Mouse (Mus musculus): Measurements from ENCODE around the gene Prkar2a. TPM values are rescaled to one million over a fixed set of nuclear protein-coding genes. Genes with fewer than 3 reads are reported as not detected.

Prkar2a gene
- polyA plus RNA-seq, 1 experiment from 2014 or later = 41.8 TPM

DNA sequence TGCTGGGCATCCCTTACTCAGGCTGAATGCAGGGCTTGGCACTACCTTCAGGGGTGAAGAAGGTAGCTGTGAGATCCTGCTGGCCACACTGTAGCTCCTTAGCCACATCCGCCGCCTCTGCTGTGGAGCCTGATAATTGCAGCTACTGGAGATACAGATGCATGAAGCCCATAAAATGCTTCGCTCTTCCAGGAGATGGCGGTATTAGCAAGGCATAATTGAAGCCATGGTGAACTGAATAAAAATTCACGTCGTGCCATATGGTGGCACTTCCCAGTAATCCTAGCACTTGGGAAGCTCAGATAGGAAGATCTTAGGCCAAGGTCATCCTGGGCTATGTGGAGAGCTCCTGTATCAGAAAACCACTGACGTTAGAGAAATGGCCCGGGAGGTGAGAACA is 19.2 kb upstream of the Prkar2a start:
- Histone ChIP-seq H3K4me3 (no peak overlapping the region), H3K9ac (no peak overlapping the region), H3K4me1 (replicated peaks) (no peaks in the 10 kb centered on the region), H3K27ac (ENCODE audit: poor library complexity, severe bottlenecking) (no peak overlapping the region), H3K4me2 (no peak overlapping the region), H3K9me3 (replicated peaks) (0 out of 2 replicates have a peak, but pooled peaks cover 5% of the 10 kb centered on the region), H3K27me3 (replicated peaks) (no peaks in the 10 kb centered on the region), H3K36me3 (peaks cover 57% of the 10 kb centered on the region)
- WGBS = 59% methylated on average over 8 of the region's 8 CpGs
- ATAC-seq (ENCODE audit: insufficient number of reproducible peaks, low FRiP score) = no peak

DNA sequence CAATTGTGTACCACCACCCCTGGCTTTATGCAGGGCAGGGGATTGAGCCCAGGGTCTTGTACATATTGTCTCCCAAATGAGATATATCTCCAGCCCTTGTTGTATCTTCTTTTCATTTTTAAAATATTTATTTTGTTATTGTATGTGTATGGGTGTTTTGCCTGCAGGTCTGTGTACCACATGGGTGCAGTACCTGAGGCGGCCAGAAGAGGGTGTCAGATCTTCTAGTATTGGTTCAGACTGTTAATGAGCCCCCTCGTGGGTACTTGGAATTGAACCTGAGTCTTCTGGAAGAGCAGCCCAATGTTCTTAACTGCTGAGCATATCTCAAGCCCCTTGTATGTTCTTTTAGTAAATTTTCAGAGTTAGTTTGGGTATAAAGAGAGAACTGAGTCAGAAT is 16.0 kb upstream of the Prkar2a start:
- no peak overlapping the region for H3K4me3 ChIP-seq
- H3K4me2 ChIP-seq = no peak overlapping the region
- H3K4me1 ChIP-seq (replicated peaks) = peaks cover 10% of the 10 kb centered on the region; the same call in 1 of the 2 replicates
- H3K36me3 ChIP-seq = peaks cover 48% of the 10 kb centered on the region
- H3K27me3 ChIP-seq (replicated peaks) = no peaks in the 10 kb centered on the region
- H3K9me3 ChIP-seq (replicated peaks) = 0 out of 2 replicates have a peak, but pooled peaks cover 5% of the 10 kb centered on the region
- 54% methylated on average over 2 of the region's 2 CpGs for WGBS
- H3K9ac ChIP-seq = no peak overlapping the region
- no peak overlapping the region for H3K27ac ChIP-seq (ENCODE audit: poor library complexity, severe bottlenecking)
- ATAC-seq (ENCODE audit: insufficient number of reproducible peaks, low FRiP score) = no peak

- ATAC-seq (ENCODE audit: insufficient number of reproducible peaks, low FRiP score) = no peak
- WGBS = 91% methylated on average over 15 of the region's 15 CpGs
- no peak overlapping the region for H3K4me3 ChIP-seq
- no peak overlapping the region for H3K4me2 ChIP-seq
- peaks cover 10% of the 10 kb centered on the region; the same call in 1 of the 2 replicates for H3K4me1 ChIP-seq (replicated peaks)
- no peaks in the 10 kb centered on the region for H3K9me3 ChIP-seq (replicated peaks)
- H3K36me3 ChIP-seq = peaks cover 54% of the 10 kb centered on the region
- H3K27me3 ChIP-seq (replicated peaks) = no peaks in the 10 kb centered on the region
- H3K27ac ChIP-seq (ENCODE audit: poor library complexity, severe bottlenecking) = no peak overlapping the region
- H3K9ac ChIP-seq = no peak overlapping the region
These were observed 9.1 kb upstream of the Prkar2a start for GRCm38 (mm10) chr9:108680026-108680425.

- Histone ChIP-seq H3K27ac (ENCODE audit: poor library complexity, severe bottlenecking) (no peak overlapping the region), H3K27me3 (replicated peaks) (no peaks in the 10 kb centered on the region), H3K36me3 (peaks cover 29% of the 10 kb centered on the region), H3K4me1 (replicated peaks) (peaks cover 15% of the 10 kb centered on the region; the same call in 1 of the 2 replicates), H3K9ac (no peak overlapping the region), H3K4me2 (no peak overlapping the region), H3K9me3 (replicated peaks) (no peaks in the 10 kb centered on the region), H3K4me3 (no peak overlapping the region)
- WGBS = 56% methylated on average over 4 of the region's 4 CpGs
- no peak for ATAC-seq (ENCODE audit: insufficient number of reproducible peaks, low FRiP score)
These were observed 2.6 kb upstream of the Prkar2a start for GRCm38 (mm10) chr9:108686475-108686887.

- Histone ChIP-seq H3K27ac (ENCODE audit: poor library complexity, severe bottlenecking) (no peak overlapping the region), H3K9me3 (replicated peaks) (no peaks in the 10 kb centered on the region), H3K4me1 (replicated peaks) (peaks cover 15% of the 10 kb centered on the region; the same call in 1 of the 2 replicates), H3K4me3 (no peak overlapping the region), H3K4me2 (no peak overlapping the region), H3K36me3 (peaks cover 25% of the 10 kb centered on the region), H3K27me3 (replicated peaks) (no peaks in the 10 kb centered on the region), H3K9ac (no peak overlapping the region)
- ATAC-seq (ENCODE audit: insufficient number of reproducible peaks, low FRiP score) = no peak
- WGBS = 80% methylated on average over 6 of the region's 6 CpGs
These were observed 1.9 kb upstream of the Prkar2a start for GRCm38 (mm10) chr9:108687181-108687580.

- H3K9ac ChIP-seq = no peak overlapping the region
- H3K36me3 ChIP-seq = peaks cover 20% of the 10 kb centered on the region
- no peak overlapping the region for H3K27ac ChIP-seq (ENCODE audit: poor library complexity, severe bottlenecking)
- 64% methylated on average over 2 of the region's 2 CpGs for WGBS
- no peaks in the 10 kb centered on the region for H3K9me3 ChIP-seq (replicated peaks)
- ATAC-seq (ENCODE audit: insufficient number of reproducible peaks, low FRiP score) = no peak
- no peak overlapping the region for H3K4me3 ChIP-seq
- peaks cover 15% of the 10 kb centered on the region; the same call in 1 of the 2 replicates for H3K4me1 ChIP-seq (replicated peaks)
- H3K4me2 ChIP-seq = no peak overlapping the region
- H3K27me3 ChIP-seq (replicated peaks) = no peaks in the 10 kb centered on the region
These were observed 1.4 kb upstream of the Prkar2a start for GRCm38 (mm10) chr9:108687686-108688085.

DNA sequence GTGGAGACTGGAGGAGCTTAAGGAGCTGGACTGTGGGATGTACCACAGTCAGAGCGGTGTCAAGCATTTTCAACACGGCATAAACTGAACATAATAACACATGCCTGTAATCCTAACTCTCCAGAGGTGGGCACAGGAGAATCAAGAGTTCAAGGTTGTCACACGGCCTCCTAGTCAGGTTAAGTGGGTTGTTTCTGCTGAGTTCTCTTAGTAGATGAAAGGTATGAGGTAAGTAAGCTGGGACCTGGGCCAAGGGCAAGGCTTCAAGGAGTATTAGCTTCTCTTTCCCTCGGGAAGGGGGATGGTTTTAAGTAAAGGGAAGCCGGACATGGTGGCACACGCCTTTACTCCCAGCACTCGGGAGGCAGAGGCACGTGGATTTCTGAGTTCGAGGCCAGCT is 663 bp upstream of the Prkar2a start:
- H3K4me2 ChIP-seq = no peak overlapping the region
- no peaks in the 10 kb centered on the region for H3K27me3 ChIP-seq (replicated peaks)
- no peak overlapping the region for H3K4me3 ChIP-seq
- H3K36me3 ChIP-seq = peaks cover 12% of the 10 kb centered on the region
- H3K27ac ChIP-seq (ENCODE audit: poor library complexity, severe bottlenecking) = no peak overlapping the region
- WGBS = 75% methylated on average over 9 of the region's 9 CpGs
- H3K9ac ChIP-seq = no peak overlapping the region
- peaks cover 21% of the 10 kb centered on the region for H3K4me1 ChIP-seq (replicated peaks)
- ATAC-seq (ENCODE audit: insufficient number of reproducible peaks, low FRiP score) = no peak
- H3K9me3 ChIP-seq (replicated peaks) = no peaks in the 10 kb centered on the region

DNA sequence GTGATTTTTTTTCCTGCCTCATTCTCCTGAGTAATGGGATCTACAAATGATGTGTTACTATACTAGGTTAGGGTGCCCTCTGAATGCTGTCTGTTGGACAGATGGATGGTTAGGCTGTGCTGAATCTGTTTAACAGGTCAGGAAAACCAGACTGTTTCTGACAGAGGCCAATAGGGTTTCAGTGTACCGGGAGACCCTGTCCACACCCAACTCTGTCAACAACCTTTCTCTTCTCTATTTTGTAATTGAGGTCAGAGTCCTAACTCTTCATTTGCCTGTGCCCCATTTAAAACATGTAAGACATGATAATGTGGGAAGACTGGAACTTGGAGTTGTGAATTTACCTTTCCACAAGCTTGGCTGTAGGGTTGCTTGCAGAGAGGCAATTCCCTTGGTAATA is 879 bp downstream of the Prkar2a start:
- Histone ChIP-seq H3K9ac (no peak overlapping the region), H3K27me3 (replicated peaks) (no peaks in the 10 kb centered on the region), H3K4me2 (no peak overlapping the region), H3K36me3 (peaks cover 5% of the 10 kb centered on the region), H3K9me3 (replicated peaks) (no peaks in the 10 kb centered on the region), H3K4me1 (replicated peaks) (peaks cover 29% of the 10 kb centered on the region), H3K4me3 (no peak overlapping the region), H3K27ac (ENCODE audit: poor library complexity, severe bottlenecking) (no peak overlapping the region)
- 83% methylated on average over 1 of the region's 1 CpGs for WGBS
- ATAC-seq (ENCODE audit: insufficient number of reproducible peaks, low FRiP score) = no peak

GRCm38 (mm10) chr9:108690914-108691313 is 1.8 kb downstream of the Prkar2a start:
- Histone ChIP-seq H3K4me1 (replicated peaks) (peaks cover 29% of the 10 kb centered on the region), H3K9me3 (replicated peaks) (no peaks in the 10 kb centered on the region), H3K27me3 (replicated peaks) (no peaks in the 10 kb centered on the region), H3K4me3 (no peak overlapping the region), H3K4me2 (no peak overlapping the region), H3K27ac (ENCODE audit: poor library complexity, severe bottlenecking) (no peak overlapping the region), H3K36me3 (no peaks in the 10 kb centered on the region; the same call in 1 of the 2 replicates), H3K9ac (no peak overlapping the region)
- WGBS = 80% methylated on average over 6 of the region's 6 CpGs
- no peak for ATAC-seq (ENCODE audit: insufficient number of reproducible peaks, low FRiP score)

DNA sequence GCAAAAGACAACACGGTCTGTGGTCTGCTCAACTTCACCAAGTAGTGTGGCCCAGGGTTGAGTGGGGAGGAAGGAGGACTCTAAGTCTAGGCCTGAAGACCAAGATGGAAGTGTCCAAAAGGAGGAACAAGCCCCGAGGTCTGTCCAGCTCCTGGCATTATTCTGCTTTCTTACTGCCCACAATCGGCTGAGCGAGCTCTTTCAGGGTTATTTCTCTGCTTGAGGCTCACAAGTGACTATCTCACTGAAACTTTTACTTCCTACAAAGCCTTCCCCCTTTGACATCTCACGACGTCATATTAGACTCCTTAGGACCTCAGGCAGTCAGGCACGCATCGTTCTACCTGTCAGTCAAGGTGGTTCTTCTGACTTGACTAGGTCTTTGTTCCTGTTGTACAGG is 2.3 kb downstream of the Prkar2a start:
- H3K27ac ChIP-seq (ENCODE audit: poor library complexity, severe bottlenecking) = no peak overlapping the region
- H3K4me1 ChIP-seq (replicated peaks) = peaks cover 26% of the 10 kb centered on the region
- H3K9me3 ChIP-seq (replicated peaks) = no peaks in the 10 kb centered on the region
- H3K36me3 ChIP-seq = no peaks in the 10 kb centered on the region; the same call in 1 of the 2 replicates
- ATAC-seq (ENCODE audit: insufficient number of reproducible peaks, low FRiP score) = no peak; the same call in 1 of the 2 replicates
- 64% methylated on average over 8 of the region's 8 CpGs for WGBS
- peak overlapping the region; percentile 82 for H3K9ac ChIP-seq
- no peaks in the 10 kb centered on the region for H3K27me3 ChIP-seq (replicated peaks)
- peak overlapping the region; percentile 96 for H3K4me2 ChIP-seq
- H3K4me3 ChIP-seq = peak overlapping the region; percentile 76

DNA sequence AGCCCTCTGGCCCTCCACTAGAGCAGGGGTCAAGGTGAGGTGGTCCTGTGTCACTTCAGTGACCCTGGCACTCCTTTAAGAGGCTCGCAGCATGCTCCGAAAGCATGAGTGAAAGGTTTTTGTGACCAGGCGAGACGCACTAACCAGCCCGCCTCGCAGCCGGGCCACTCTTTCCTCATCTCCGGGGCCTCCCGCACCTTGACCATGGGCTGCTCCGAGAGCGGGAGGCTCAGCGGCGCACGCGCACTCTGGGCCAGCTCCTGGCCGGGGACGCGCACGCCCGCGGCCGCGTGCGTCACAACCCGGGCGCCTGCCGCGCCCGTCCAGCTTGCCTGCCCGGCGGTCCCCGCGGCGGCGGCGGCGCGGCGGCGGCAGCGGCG is 2.7 kb downstream of the Prkar2a start:
- H3K27me3 ChIP-seq (replicated peaks) = no peaks in the 10 kb centered on the region
- under 1% methylated on average over 41 of the region's 42 CpGs for WGBS
- peak; percentile 89 for ATAC-seq (ENCODE audit: insufficient number of reproducible peaks, low FRiP score)
- H3K4me3 ChIP-seq = peak overlapping the region; percentile 76
- peaks cover 21% of the 10 kb centered on the region for H3K4me1 ChIP-seq (replicated peaks)
- H3K9me3 ChIP-seq (replicated peaks) = no peaks in the 10 kb centered on the region
- peak overlapping the region; percentile 52 for H3K27ac ChIP-seq (ENCODE audit: poor library complexity, severe bottlenecking)
- no peaks in the 10 kb centered on the region; the same call in 1 of the 2 replicates for H3K36me3 ChIP-seq
- peak overlapping the region; percentile 82 for H3K9ac ChIP-seq
- peak overlapping the region; percentile 96 for H3K4me2 ChIP-seq

Measured in heart, embryonic 12.5 days (tissue).